In genomic region chr16:22160386-22161145, GRCm38 (mm10) we compare ENCODE assay signal across 9 mouse cellular contexts. TPM values are rescaled to one million over a fixed set of nuclear protein-coding genes. Genes with fewer than 3 reads are reported as not detected.
A peak's percentile ranks its signal among the peaks of the same experiment; 100 is the strongest.
DNase-seq lines count a peak whose midpoint lies in the region; ATAC-seq lines count a peak whose summit lies in the region.
"Had no signal": no experiment of that assay in that cellular context is flagged by ENCODE, and none has a peak within 500 bp of the region (broad histone marks: within the 10 kb centered on the region; RNA-seq: fewer than 3 reads in every experiment).

No protein-coding gene starts in this region.

- no peaks in the 10 kb centered on the region for H3K9me3 ChIP-seq in heart, embryonic 10.5 days
- H3K9me3 ChIP-seq in hindbrain, embryonic 15.5 days = no peaks in the 10 kb centered on the region
- no peaks in the 10 kb centered on the region for H3K9me3 ChIP-seq in midbrain, embryonic 16.5 days (replicated peaks; ENCODE audit: control insufficient read depth, low read length, poor library complexity, severe bottlenecking)

- peak overlapping the region; percentile 98; the same call in 1 of the 2 replicates for H3K27ac ChIP-seq in heart, embryonic 10.5 days
- H3K27ac ChIP-seq in hindbrain, embryonic 15.5 days (replicated peaks) = no peak overlapping the region
- no peak overlapping the region for H3K27ac ChIP-seq in midbrain, embryonic 16.5 days (ENCODE audit: low read length)

- peak overlapping the region; percentile 97 for H3K4me3 ChIP-seq in heart, embryonic 10.5 days
- H3K4me3 ChIP-seq in hindbrain, embryonic 15.5 days = peak overlapping the region; percentile 100
- peak overlapping the region; percentile 74 for H3K4me3 ChIP-seq in midbrain, embryonic 16.5 days (ENCODE audit: low read depth, low read length)

- peak overlapping the region; percentile 93 for H3K4me2 ChIP-seq in hindbrain, embryonic 15.5 days
- H3K4me2 ChIP-seq in midbrain, embryonic 16.5 days (ENCODE audit: low read length) = peak overlapping the region; percentile 95

- DNase-seq in heart, embryonic 10.5 days (ENCODE audit: low spot score) = peak; percentile 47
- no peak for DNase-seq in heart, postnatal 36 days
- peak; percentile 45 for DNase-seq in embryo, embryonic 11 days
- no peak for DNase-seq in c-Kit-positive CD71-positive TER-119-positive erythroid progenitor cells, embryonic 14.5 days (ENCODE audit: low spot score)
- no peak for DNase-seq in thymus, postnatal 0 days (ENCODE audit: low spot score)
- DNase-seq in urinary bladder, postnatal 14 days (ENCODE audit: low spot score) = no peak
- DNase-seq: kidney, adult 11 months had no signal

- no peak for ATAC-seq in hindbrain, embryonic 15.5 days (ENCODE audit: low FRiP score, low read depth)
- ATAC-seq in midbrain, embryonic 16.5 days = no peak

- under 1% methylated on average over 16 of the region's 16 CpGs for WGBS in heart, embryonic 10.5 days
- WGBS in hindbrain, embryonic 15.5 days = under 1% methylated on average over 16 of the region's 16 CpGs
- 1% methylated on average over 16 of the region's 16 CpGs for WGBS in midbrain, embryonic 16.5 days

- 0 out of 2 replicates have a peak, but pooled peaks cover 4% of the 10 kb centered on the region for H3K36me3 ChIP-seq in heart, embryonic 10.5 days
- H3K36me3 ChIP-seq in hindbrain, embryonic 15.5 days = no peaks in the 10 kb centered on the region
- H3K36me3 ChIP-seq in midbrain, embryonic 16.5 days (ENCODE audit: control insufficient read depth, insufficient read depth, low read length) = no peaks in the 10 kb centered on the region

- intact Hi-C loops in heart, postnatal 36 days (cut with DNase I) = loop anchor here (5.0 kb wide), 1 partner anchor 107 kb away; the partner anchor contains the start of gene Tra2b

- 0 out of 2 replicates have a peak overlapping the region, but pooled peaks have one; percentile 5 for H3K9ac ChIP-seq in hindbrain, embryonic 15.5 days
- H3K9ac ChIP-seq in midbrain, embryonic 16.5 days (ENCODE audit: low read depth, low read length) = no peak overlapping the region

- H3K27me3 ChIP-seq in heart, embryonic 10.5 days (ENCODE audit: insufficient read depth, poor library complexity, severe bottlenecking) = no peaks in the 10 kb centered on the region
- no peaks in the 10 kb centered on the region for H3K27me3 ChIP-seq in hindbrain, embryonic 15.5 days
- no peaks in the 10 kb centered on the region for H3K27me3 ChIP-seq in midbrain, embryonic 16.5 days (ENCODE audit: control insufficient read depth, insufficient read depth, low read depth, low read length)

- peaks cover 18% of the 10 kb centered on the region for H3K4me1 ChIP-seq in heart, embryonic 10.5 days
- peaks cover 26% of the 10 kb centered on the region for H3K4me1 ChIP-seq in hindbrain, embryonic 15.5 days (replicated peaks)
- peaks cover 14% of the 10 kb centered on the region for H3K4me1 ChIP-seq in midbrain, embryonic 16.5 days (ENCODE audit: control insufficient read depth, insufficient read depth, low read length)

RNA-seq across cellular contexts. Expression of gene Igf2bp2, which starts 2.5 kb away (rescaled TPM):
- polyA plus RNA-seq in heart, embryonic 10.5 days (2016; fragmentation: Nextera tagmentation; extraction: Ambion mirVana) = 117 and 143 TPM in 2 replicates
- 10 to 100 TPM in 1 of 2 experiments, 1 to 10 TPM in 1; 4.6 to 10.1 TPM for total RNA-seq in heart, postnatal 36 days (2021)
- polyA plus RNA-seq in hindbrain, embryonic 15.5 days (2015; fragmentation: Nextera tagmentation; extraction: Ambion mirVana) = 18.6 and 20.3 TPM in 2 replicates
- polyA plus RNA-seq in midbrain, embryonic 16.5 days (2015; fragmentation: Nextera tagmentation; extraction: Ambion mirVana) = 9.7 and 13.0 TPM in 2 replicates
- 6.8 and 8.5 TPM in 2 replicates for polyA plus RNA-seq in thymus, postnatal 0 days (2015; fragmentation: Nextera tagmentation; extraction: Ambion mirVana)

Comparison
In these comparisons a context has a peak if more than half of its experiments do, and no peak if none do; other contexts are left out.
1. DNase-seq: peak in heart, embryonic 10.5 days (single experiment) and embryo, embryonic 11 days (single experiment); none in heart, postnatal 36 days (0 of 2), c-Kit-positive CD71-positive TER-119-positive erythroid progenitor cells, embryonic 14.5 days (single experiment), thymus, postnatal 0 days (single experiment) and urinary bladder, postnatal 14 days (single experiment).
2. Peak in every context shown above with its lines, with median percentiles within 50 percentile points of each other: H3K4me3 ChIP-seq.